Mouse (Mus musculus) intestine, postnatal 0 days (tissue): ENCODE data around the gene Ap2a2. TPM values are rescaled to one million over a fixed set of nuclear protein-coding genes. Genes with fewer than 3 reads are reported as not detected.

Source experiments
- ATAC-seq: fragments of 200-750 bp; cut with Nextera tagmentation; 2 replicates; pipeline ENCODE4 v1.8.0; 2017; ENCODE audit warnings: mild to moderate bottlenecking, moderate TSS enrichment, moderate library complexity
- H3K27ac ChIP-seq: fragments of 300-500 bp; sonication (generic); 2 replicates; pipeline ENCODE4 v1.5.1; 2014; ENCODE audit warnings: mild to moderate bottlenecking, low read depth, low read length, moderate library complexity
- H3K27me3 ChIP-seq: fragments of 300-500 bp; sonication (generic); replicated peaks from 2 replicates; pipeline ENCODE4 v1.6.1; 2014; ENCODE audit warnings: low read length, mixed read lengths; ENCODE audit not compliant: control insufficient read depth, insufficient read depth
- H3K36me3 ChIP-seq: fragments of 300-500 bp; sonication (generic); 2 replicates; pipeline ENCODE4 v1.6.1; 2014; ENCODE audit warnings: mild to moderate bottlenecking, moderate library complexity; ENCODE audit not compliant: control insufficient read depth, insufficient read depth
- H3K4me1 ChIP-seq: fragments of 300-500 bp; sonication (generic); replicated peaks from 2 replicates; pipeline ENCODE4 v1.6.1; 2014; ENCODE audit warnings: antibody characterized with exemption, low read length, mixed read lengths; ENCODE audit not compliant: control insufficient read depth, insufficient read depth
- H3K4me2 ChIP-seq: fragments of 300-500 bp; sonication (generic); replicated peaks from 2 replicates; pipeline ENCODE4 v1.6.1; 2014; ENCODE audit warnings: low read depth, mild to moderate bottlenecking, moderate library complexity
- H3K4me3 ChIP-seq: fragments of 300-500 bp; sonication (generic); 2 replicates; pipeline ENCODE4 v1.5.1; 2014; ENCODE audit warnings: low read depth, low read length
- H3K9ac ChIP-seq: fragments of 300-500 bp; sonication (generic); 2 replicates; pipeline ENCODE4 v1.6.1; 2014; ENCODE audit warnings: mild to moderate bottlenecking, low read depth, low read length
- H3K9me3 ChIP-seq: fragments of 300-500 bp; sonication (generic); 2 replicates; pipeline ENCODE4 v1.6.1; 2016; ENCODE audit warnings: mixed run types; ENCODE audit not compliant: control insufficient read depth
- CTCF ChIP-seq: sonication (generic); IDR thresholded peaks from 2 replicates; pipeline ENCODE4 v1.5.1; 2016; ENCODE audit warnings: low read depth, mild to moderate bottlenecking, control low read depth, antibody characterized with exemption, moderate library complexity
- WGBS: fragments of 180-500 bp; shearing (Covaris S2); extraction: QIAGEN DNeasy Blood & Tissue Kit; methylation state at CpG from one replicate; pipeline ENCODE4 v1.1.7; 2014; 5-methylcytosine and 5-hydroxymethylcytosine counted together
- polyA plus RNA-seq: library from polyadenylated mRNA; unstranded; fragments of >200 nt; fragmentation: Nextera tagmentation; extraction: Ambion mirVana; gene quantifications from 2 replicates; pipeline ENCODE4 v1.2.1, GENCODE M21; 2015

The Ap2a2 gene
- polyA plus RNA-seq, 1 experiment from 2014 or later: 69.7 TPM

- ATAC-seq: no peak
- Histone ChIP-seq H3K4me2 (no peak overlapping the region), H3K27ac (no peak overlapping the region), H3K27me3 (no peaks in the 10 kb centered on the region), H3K36me3 (peaks cover 37% of the 10 kb centered on the region), H3K9ac (no peak overlapping the region), H3K4me3 (no peak overlapping the region), H3K4me1 (no peaks in the 10 kb centered on the region), H3K9me3 (no peaks in the 10 kb centered on the region)
- WGBS: 90% methylated on average over 4 of the region's 4 CpGs
- TF ChIP-seq CTCF: no peak
Observed at GRCm38 (mm10) chr7:141524271-141524670, 37.7 kb upstream of the Ap2a2 start.

DNA sequence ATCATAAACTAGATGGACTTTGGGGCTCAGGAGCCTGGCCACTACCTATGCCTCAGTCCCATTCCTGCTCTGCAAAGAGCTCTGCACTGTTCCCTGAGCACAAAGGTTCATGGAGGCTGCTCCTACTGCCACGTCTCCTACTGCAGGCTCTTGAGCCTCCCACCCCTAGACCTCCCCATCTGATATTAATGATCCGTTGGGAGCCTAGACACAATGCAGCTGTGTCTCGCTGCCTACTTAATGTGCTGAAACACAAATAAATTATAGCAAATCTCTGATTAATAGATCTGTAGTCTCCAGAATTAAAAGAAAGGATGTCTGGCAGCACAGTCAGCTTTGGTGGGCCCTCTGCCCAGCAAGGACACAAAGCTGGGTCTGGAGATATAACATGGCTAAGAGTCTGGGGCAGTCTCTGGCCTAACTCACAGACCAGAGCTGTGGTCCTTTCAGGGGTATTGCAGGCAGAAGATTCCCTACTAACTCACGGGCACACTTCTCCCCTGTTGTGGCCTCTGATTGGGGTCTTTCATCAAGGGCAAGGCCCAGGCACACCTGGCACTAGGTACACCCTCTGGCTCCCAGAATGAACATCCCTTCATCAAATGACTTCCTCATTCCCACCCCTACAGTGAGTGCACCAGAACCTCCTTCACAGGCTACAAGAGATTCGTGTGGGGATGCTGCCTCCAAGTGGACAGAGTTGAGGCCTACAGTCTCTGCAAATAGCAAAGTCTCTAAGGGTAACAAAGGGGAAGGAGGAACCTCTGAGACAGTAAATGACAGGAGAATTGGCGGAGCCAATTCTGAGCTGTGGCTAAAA is 37.0 kb upstream of the Ap2a2 start:
- TF ChIP-seq CTCF: peak; percentile 95
- no peak overlapping the region for H3K4me3 ChIP-seq
- ATAC-seq: peak; percentile 65
- no peaks in the 10 kb centered on the region for H3K27me3 ChIP-seq
- H3K9ac ChIP-seq: no peak overlapping the region
- no peaks in the 10 kb centered on the region for H3K9me3 ChIP-seq
- H3K4me1 ChIP-seq: no peaks in the 10 kb centered on the region
- 48% methylated on average over 6 of the region's 6 CpGs for WGBS
- no peak overlapping the region for H3K4me2 ChIP-seq
- peaks cover 44% of the 10 kb centered on the region for H3K36me3 ChIP-seq
- no peak overlapping the region for H3K27ac ChIP-seq

DNA sequence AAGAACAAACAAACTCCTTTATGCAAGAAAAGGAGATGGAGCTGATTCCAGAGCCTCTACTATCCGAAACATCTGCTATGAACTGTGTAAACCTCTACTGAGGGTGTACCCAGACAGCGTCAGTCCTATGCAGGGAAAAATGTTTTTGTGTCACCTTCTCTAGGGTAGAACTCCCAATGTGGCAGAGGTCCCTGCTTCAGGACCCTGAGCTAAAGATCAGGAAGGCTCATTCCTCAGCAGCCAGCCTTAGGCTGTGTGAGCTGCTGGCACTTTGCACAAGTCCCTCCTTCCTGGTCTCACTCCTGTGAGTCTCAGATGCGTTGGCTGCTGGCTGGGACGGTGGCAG is 36.4 kb upstream of the Ap2a2 start:
- H3K4me1 ChIP-seq: no peaks in the 10 kb centered on the region
- H3K36me3 ChIP-seq: peaks cover 46% of the 10 kb centered on the region
- no peaks in the 10 kb centered on the region for H3K27me3 ChIP-seq
- no peak overlapping the region for H3K27ac ChIP-seq
- no peak for ATAC-seq
- TF ChIP-seq CTCF: no peak
- H3K9me3 ChIP-seq: no peaks in the 10 kb centered on the region
- no peak overlapping the region for H3K4me2 ChIP-seq
- WGBS: 91% methylated on average over 4 of the region's 4 CpGs
- H3K9ac ChIP-seq: no peak overlapping the region
- H3K4me3 ChIP-seq: no peak overlapping the region

DNA sequence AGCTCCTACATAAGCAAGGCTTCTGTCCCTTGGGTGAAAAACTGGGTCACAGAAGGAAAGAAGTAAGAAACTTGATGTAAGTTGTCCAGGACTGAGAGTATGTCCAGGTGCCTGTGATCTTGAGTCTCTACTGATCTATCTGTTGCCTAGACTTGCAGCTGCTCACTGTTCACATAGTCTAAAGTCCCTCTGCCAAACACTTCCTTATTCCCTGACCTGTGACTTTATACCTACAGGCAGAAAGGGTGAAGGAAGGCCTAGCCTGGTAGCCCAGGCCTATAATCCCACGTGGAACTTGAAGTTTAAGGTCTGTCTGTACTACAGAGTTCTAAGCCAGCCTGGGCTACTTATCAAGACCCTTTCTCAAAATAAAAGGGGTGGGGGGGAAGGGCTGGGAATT is 26.4 kb upstream of the Ap2a2 start:
- no peak for TF ChIP-seq CTCF
- Histone ChIP-seq H3K27me3 (no peaks in the 10 kb centered on the region), H3K4me3 (no peak overlapping the region), H3K36me3 (no peaks in the 10 kb centered on the region), H3K27ac (peak overlapping the region; percentile 84), H3K9me3 (no peaks in the 10 kb centered on the region), H3K9ac (no peak overlapping the region), H3K4me1 (peaks cover 13% of the 10 kb centered on the region; the same call in 1 of the 2 replicates), H3K4me2 (no peak overlapping the region)
- WGBS: 27% methylated on average over 1 of the region's 1 CpGs
- ATAC-seq: peak; percentile 72

DNA sequence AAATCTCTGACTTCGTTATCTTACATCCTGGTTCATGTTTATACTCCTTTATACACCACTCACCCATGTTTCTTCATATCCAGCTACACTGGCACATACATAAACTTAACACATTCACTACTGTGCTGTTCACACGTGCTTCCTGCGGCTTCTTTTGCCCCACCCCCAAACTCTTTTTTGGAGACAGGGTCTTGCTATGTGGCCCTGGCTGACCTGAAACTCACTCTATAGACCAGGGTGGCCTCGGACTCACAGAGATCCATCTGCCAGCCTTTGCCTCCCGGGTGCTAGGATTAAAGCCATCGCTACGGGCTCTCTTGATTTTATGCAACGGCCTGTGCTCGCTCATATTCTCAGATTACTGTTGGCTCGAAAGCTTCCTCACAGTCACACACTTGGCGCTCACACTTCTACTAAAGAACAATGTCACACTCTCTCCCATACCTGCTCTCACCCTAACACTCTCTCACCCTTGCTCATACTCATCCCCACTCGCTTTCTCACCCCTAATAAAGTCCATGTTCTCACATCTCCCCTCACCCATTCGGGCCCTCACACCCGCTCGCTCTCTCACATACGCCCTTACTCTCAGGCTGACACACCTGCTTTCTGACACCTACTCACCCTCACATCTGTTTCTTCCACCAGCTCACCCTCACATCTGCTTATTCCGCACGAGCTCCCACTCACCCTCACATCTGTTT is 23.0 kb upstream of the Ap2a2 start:
- H3K27ac ChIP-seq: peak overlapping the region; percentile 80
- H3K4me3 ChIP-seq: peak overlapping the region; percentile 75
- H3K27me3 ChIP-seq: no peaks in the 10 kb centered on the region
- peak overlapping the region; percentile 63 for H3K9ac ChIP-seq
- H3K9me3 ChIP-seq: no peaks in the 10 kb centered on the region
- no peaks in the 10 kb centered on the region for H3K36me3 ChIP-seq
- peak; percentile 17 for ATAC-seq
- TF ChIP-seq CTCF: no peak
- H3K4me1 ChIP-seq: peaks cover 14% of the 10 kb centered on the region; the same call in 1 of the 2 replicates
- peak overlapping the region; percentile 77 for H3K4me2 ChIP-seq
- WGBS: 5% methylated on average over 18 of the region's 18 CpGs

DNA sequence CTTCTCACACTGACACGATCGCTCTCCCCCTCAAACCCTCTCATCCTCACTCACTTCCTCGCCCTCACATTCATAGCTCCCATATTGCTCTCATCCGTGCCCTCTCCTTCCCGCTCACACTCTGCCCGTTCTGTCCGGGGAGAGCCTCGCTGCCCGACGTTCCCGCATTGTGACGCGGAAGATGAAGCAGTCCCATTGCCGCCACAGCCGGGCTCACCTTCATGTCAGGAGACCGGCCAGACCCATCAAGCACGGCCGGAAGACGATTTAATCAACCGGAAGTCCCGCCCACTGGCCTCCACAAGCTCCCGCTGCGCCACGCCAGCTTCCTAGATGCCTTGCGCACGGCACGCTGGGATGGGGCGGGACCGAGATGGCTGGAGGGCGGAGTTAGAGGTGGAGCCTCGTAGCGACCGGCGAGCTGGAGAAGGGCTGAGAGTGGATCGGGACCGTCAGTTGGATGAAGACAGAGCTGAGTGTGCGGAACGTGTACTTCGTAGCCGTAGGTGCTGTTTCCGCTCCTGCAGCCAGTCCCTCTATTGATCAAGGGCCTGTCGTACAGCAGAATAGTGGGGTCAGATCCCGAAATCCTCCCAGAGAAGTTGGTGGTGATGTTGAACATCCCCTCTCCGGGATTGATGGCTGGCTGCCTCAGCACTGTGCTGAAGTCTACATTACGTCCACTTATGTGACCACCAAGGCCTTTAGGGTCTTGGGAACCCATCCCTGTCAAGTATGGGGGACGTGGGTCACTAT is 22.2 kb upstream of the Ap2a2 start, which contains the start of gene Chid1:
Chid1 (minus strand) TSS at position 302 of the 756 bp plus-strand sequence.
- peak; percentile 88 for ATAC-seq
- H3K4me3 ChIP-seq: peak within 1 kb of the TSS; percentile 75
- peak within 1 kb of the TSS; percentile 77 for H3K4me2 ChIP-seq

More for the DNA sequence above, 22.2 kb upstream of the Ap2a2 start, which contains the start of gene Chid1:
- Histone ChIP-seq H3K9ac (peak within 1 kb of the TSS; percentile 63), H3K9me3 (no peaks in the 10 kb centered on the region), H3K4me1 (peaks cover 14% of the 10 kb centered on the region; the same call in 1 of the 2 replicates), H3K27me3 (no peaks in the 10 kb centered on the region), H3K27ac (peak within 1 kb of the TSS; percentile 80), H3K36me3 (no peaks in the 10 kb centered on the region)
- 1% methylated on average over 46 of the region's 46 CpGs for whole genome bisulfite sequencing
- no peak for TF ChIP-seq CTCF
